Mouse (Mus musculus) olfactory bulb, adult 2 months (tissue): ENCODE measurements around the gene Stab1.

Experiments
- CTCF ChIP-seq: fragments of 200-500 bp; IDR thresholded peaks from 2 replicates; pipeline ENCODE4 v1.5.1; 2012; ENCODE audit warnings: low read depth, mild to moderate bottlenecking, low read length, moderate library complexity; ENCODE audit not compliant: insufficient read depth
- POLR2A ChIP-seq: fragments of 200-500 bp; IDR thresholded peaks from 2 replicates; pipeline ENCODE4 v1.6.1; 2012; ENCODE audit warnings: mild to moderate bottlenecking, low read depth, low read length, moderate library complexity; ENCODE audit not compliant: insufficient read depth

GRCm38 (mm10) chr14:31204844-31205243 lies 36.4 kb upstream of the Stab1 start:
- TF ChIP-seq CTCF (no peak), POLR2A (no peak)
